Mouse (Mus musculus): ENCODE measurements at regions not wholly inside any gene's neighbourhood (a gene's known extent, or its start where the extent isn't known, plus 50 kb on each side); places are given as distances from the start of the nearest gene placed in this dataset.

DNA sequence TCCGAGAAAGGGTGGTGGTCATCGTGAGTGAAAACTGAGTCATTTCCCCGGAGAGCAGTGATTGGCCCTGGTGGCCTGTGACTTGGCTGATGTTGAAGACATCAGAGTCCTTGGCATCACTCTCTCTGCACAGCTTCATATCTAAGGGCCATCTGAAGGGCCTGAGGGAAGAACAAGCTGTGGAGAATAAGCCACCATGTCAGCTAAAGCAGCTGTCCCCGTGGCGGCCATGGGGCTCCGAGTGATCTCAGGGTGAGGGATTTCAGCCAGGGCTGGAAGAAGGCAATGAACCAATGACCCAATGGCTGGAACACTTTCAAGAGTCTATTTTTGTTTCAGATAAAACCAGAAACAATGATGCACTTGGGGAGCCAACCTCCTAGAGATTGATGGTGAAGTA lies 62.2 kb downstream of the Ttc32 start:
- no peak for DNase-seq

DNA sequence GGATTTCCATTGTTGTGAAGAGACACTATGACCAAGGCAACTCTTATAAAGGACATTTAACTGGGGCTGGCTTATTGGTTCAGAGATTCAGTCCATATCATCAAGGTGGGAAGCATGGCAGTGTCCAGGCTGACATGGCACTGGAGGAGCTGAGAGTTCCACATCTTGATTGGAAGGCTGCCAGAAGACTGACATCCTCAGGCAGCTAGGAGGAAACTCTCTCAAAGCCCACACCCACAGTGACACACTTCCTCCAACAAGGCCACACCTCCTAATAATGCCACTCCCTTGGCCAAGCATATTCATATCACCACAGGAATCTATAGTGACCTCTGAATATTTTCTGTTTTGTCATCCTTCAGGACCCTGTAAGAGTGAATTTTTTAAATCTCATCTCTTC lies 65.3 kb downstream of the Ttc32 start:
- no peak for DNase-seq

DNA sequence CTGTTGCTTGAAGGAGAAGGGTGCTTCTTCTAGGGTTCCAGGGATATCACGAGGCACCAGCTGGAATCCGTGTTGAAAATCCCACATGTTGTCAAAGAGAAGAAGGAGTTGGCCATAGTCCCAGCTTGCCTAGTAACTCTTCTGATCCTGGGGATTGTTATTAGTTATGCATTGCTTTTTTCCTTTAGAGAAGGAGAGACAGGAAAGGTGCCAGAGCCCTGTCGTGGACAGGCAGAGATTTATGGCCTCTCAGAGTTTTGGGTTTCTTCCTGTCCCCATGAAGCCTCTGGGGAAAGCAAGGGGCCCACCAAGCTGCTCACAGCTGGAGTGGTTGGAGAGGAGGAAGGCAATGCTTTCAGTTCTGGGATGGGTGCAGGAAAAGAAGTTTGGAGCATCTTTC lies 76.6 kb downstream of the Ttc32 start:
- DNase-seq = no peak

DNA sequence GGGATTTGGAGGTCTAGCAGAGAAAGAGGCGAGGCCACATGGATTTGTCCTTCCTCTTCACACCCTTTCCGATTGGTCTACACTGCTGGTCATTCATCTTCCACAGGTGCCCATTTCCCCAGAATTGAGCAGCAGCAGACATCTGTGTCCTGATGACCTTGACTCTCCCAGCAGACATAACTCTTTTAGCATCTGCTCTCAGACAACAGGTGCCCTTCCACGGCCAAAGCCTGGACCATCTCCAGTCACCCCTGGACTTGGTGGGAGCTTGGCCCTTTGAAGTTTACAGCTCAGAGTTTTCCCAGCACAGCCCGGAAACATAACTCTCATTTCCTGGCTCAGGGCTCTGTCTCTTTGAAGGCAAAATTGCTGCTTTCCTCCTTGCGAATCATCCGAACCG lies 80.0 kb downstream of the Ttc32 start:
- DNase-seq = no peak

DNA sequence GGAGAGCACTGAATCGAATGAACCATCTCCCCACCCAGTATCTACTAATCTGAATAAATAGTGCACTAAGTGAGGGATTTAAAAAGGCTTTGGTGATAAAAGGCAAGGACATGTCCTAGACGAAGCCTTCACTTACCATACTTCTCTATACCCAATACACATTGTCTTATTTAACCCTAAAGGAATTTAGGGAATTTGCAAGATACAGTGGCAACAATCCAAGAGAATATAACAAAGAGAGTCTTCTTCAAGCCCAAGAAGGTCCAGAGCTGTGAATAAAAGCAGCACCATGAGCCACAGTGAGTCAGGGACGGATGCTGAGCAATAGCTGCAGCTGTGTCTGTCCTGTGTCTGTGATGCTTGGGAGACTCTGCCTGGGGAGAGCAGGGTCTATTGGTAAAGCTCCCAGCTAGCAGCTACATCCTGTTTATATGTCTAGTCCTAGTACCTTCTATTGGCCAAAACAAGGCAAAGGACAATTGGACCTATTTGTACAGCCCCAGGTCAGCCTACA lies 82.4 kb downstream of the Ttc32 start:
- no peak for DNase-seq

DNA sequence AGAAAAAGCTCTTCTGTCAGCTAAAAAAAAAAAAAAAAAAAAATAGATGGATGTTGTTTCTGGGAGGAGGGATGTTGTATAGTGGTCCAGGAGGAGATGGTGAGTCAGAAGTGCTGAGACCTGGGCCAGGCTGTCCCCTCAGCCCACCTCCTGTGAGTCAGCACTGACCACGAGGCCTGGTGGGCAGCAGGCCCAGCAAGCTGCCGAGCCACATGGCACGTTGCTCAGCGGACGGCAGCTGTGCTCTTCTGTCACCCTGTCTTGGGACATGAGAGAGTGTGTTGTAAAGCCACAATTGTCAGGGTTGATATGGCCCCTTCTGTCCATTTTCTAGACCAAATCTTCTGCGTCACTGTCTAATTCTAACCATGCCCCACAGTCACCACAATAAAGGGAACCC lies 83.9 kb downstream of the Ttc32 start:
- DNase-seq = peak; percentile 34

DNA sequence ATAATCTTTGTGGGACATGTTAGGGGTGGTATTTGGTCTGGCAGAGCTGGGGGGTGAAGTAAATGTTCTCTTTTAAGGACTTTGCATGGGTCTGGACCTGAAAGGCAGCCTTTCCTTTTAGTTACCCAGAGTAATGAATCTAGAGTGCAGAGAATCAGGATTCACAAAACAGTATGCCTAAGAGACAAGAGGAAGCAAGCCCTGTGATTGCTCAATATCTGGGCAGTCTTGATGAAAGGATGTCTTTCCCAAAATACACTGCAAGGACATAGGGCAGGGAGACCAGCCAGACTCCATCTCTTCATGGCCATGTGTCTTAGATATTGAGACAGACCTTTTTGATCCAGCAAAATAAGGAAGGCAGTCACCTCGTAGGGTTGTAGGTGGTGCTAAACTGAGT lies 84.3 kb downstream of the Ttc32 start:
- no peak for DNase-seq

DNA sequence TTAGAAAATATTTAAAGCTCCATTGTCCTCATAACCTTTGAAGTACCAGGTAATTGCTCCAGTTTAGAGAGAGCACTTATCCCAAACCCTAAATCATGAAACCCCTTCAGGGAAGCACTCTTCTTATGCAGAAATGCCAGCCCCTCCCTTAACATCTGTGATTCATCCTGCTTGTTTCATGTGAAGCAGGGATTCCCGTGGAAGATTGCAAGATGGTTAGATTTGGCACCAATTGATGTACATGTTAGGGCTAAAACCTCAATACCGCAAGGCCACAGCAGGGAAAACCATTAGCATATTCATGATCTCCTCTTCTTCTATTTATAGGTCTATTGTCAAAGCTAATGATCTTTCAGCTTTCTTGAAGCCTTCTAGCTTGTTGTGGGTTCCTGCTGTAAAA lies 88.8 kb downstream of the Ttc32 start:
- no peak for DNase-seq

DNA sequence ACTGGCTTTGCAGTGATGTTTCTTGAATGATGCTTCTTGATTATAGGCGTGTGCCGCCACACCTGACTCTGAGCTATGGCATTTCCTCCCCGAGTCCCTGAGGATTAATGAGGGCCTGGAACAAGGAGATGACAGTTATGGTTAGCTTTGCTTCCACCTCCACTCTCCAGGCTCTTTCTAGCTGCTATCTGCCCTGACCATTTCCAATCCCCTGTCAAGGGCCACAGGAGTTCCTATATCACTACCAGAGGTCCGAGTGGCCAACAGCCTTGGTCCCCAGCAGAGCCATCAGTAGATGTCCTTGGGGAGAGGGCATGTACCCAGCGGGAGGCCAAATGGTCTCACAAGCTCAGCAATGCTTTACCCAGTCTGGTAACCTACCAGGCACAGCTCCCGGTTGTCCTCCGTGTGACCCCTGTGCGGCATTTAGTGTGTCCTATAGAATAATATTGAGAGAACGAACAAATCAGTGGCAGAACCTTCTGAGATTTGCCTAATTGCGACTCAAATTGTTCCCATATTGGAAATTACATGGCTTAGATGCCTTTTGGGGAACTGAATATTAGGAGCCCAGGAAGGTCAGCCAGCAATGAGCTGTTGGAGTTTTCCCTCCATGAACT lies 98.2 kb downstream of the Ttc32 start:
- peak; percentile 38 for DNase-seq

DNA sequence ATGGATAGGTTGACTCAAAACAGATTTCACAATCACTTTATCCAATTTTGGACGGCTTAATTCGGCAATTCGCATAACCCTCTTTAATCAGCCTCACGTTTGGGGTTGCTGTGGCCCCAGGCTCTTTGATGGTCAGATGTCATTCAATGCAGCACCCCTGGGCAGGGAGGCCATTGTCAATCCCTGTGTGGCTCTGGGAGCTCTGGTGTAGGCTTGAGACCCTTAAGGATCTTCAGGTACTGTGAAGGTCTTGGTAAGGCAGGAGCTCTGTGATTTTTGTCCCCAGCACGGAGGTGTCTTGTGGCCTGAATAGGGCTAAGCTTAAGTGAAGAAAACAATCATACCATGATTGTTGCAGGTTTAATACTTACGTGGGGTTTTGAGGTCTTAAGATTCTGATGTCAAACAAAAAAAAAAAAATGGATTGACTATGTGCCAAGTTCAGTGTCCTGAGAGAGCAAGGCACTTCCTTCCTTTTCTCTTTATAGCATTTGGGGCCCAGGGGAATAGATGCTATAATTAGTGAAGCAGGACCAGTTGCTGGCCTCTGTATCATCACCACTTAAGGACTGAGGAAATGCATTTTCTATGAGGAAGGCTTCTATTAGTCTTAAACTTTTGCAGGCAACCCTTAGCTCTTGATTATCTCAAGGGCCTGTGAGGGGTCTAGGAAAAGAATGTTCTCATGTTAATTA lies 98.9 kb downstream of the Ttc32 start:
- DNase-seq = peak; percentile 16

DNA sequence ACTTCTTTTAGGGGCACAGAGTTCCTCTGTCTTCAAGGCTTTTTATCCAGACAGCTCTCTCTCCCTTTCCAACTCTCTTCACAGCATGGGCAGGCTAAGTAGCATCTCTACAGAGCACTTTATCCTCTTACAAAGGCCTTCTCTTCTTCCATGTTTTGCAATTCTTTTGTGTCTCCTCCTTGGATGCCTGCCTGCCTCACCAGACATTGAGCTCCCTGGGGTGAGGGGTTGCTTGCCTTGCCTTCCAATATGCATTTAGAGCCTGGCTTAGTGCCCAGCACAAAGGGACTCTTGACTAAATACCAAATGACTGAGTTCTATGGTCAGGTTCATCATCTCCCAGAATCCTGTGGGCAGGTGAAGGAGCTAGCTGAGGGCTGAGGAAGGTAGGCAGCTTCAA lies 102.8 kb downstream of the Ttc32 start:
- no peak for DNase-seq

DNA sequence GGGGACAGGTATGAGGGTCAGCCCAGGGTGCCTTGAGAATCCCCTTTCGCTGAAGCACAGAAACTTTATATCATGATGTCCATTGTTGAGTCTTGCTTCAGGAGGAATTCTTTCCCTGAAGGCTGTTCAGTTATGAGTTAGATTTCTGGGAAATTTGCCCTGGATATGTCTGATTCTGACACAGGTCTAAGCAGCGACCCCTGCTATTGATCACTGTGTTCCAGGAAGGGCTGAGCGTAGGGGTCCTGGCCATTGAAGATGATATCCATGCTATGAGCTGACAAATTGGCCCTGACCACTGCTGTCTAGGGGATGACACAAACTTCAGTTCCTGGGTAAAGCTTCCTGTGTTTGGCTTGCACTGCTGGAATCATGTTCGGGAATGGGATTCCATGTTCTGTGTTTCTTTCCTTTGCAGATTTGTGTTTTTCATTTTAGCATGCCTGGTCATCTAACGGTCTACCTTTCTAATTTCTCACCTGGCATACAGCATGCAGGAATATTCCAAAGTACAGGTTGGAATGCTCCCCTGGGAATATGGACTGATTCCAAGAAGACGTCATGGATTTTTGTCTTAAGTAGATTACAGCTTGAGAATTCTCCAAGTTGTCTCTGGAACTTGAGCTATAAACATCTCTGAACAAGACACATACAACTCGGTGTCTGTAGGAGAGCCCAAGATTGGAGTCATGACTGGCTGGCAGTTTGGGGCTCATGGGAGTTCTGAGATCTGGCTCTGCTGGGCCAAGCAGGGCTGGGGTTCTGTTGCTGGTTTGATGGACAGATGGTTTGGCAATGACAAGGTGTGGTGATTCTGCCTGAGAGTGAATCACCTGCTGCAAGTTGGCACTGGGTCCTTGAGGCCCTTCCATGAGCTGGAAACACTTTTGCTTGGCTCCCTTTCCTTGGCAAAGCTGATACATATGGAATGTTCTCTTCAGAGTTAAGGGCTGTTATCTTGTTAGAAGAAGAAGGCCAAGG lies 104.4 kb downstream of the Ttc32 start:
- no peak for DNase-seq

DNA sequence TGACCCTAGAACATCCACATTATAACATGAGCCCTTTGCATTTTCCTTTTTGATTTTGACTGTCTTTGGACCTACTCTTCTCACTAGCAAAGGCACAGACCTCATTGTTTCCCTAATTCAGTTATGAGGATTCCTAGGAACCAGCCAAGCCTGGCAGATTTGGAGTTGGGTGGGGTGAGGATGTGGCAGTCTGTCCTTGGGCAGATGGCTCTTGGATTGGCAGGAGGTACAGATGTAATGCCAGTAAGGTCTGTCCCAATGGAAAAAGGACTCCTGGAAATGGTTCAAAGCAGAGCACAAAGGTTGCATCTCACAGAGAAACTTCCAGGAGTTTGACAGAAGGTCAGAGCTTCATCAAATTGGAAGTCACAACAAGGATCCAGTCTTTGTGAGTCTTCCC lies 121.2 kb downstream of the Ttc32 start:
- no peak for DNase-seq

DNA sequence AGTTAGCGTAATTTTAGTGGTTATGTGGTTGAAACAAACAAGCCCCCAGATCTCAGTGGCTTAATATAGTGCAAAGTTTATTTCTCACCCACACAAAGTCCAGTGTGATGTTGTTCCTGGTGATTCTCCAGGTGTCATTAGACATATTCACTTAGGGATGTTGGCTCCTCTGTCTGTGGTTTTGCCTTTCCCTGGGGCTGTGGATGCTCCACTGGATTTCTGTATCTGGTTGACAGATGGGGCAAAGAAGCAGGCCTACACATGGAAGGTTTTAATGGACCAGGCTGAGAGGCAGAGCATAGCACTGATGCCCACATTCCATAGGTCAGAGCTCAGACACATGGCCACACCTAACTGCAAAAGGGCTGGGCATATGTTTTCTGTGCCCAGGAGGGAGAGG lies 121.6 kb downstream of the Ttc32 start:
- DNase-seq = no peak

DNA sequence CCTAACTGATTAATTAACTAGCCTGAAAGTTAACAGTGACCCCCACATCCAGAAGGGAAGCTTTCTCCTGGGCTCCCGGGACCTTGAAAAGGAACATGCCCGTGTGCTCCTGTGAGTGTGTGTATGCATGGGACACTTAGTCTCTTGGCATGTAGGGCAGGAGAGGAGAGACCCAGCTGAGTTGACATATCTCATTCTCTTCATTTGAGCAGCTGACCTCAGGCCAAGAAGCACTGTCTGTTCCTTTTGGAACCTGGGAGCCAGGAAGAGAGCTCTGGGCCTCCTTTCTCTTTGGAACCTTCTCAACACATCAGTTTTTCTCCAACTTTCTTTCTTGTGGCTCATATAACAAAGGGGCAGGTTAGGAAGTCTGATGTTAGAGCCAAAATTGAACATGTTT lies 124.7 kb downstream of the Ttc32 start:
- no peak for DNase-seq

DNA sequence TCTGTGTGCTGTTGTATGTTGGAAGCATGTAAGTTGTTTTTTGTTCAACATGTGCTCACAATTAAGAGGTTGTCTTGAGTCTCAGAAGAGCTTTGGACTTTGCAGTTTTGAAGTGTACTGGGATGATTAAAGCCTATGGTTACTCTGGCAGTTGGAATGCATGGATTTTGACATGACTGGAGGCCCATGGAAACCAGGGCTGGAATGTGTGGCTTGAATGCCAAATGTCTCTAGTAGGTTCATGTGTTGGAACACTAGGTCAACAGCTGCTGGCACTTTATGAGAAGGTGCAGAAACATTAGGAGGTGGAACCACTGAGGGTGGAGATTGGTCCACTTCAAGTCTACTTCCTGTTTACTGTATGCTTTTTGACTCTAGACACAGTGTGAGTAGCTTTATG lies 127.0 kb downstream of the Ttc32 start:
- no peak for DNase-seq

DNA sequence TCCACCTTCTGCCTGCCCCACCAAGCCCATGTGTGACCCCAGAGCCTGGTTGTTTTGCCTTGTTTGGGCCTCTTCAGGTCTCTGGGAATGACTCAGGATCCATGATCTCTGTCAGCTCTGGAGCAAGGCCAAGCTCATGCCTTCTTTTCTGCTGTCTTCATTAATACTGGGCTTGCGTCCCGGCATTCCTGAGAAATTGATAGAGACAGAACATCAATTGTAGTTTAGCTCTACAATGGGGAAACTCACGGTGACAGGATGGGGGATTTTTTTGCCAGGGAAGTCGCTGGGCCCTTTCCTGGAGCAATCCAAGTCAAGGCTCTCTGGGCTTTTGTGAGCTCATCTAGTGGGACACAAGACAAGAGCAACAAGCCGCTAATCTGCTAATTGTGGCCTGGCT lies 129.0 kb downstream of the Ttc32 start:
- no peak for DNase-seq

DNA sequence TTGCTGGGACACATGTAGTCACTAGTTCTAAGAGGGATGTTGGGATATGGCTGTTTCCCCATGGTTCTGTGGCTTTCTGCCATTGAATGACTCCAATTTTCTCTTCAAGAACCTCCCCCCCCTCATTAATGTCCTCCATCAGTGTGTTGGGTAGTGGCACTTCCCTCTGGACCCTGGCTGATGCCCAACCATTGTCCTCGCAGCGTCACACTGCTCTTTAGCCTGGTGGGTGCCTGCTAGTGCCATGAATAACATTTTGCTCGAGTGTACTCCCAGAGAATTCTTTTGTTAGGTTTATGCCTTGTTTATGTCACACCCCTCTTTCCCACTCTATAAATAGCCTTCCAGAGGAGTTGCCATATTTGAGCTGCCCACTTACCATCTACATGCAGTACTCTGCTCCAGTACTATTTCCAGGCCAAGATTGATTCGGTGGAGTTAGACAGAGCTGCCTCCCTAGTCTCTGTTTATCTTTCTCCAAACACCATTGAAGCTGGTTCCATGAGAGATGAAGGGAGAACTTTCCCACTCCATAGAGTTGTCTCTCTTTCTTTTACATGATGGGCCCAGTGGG lies 135.7 kb downstream of the Ttc32 start:
- DNase-seq = no peak

DNA sequence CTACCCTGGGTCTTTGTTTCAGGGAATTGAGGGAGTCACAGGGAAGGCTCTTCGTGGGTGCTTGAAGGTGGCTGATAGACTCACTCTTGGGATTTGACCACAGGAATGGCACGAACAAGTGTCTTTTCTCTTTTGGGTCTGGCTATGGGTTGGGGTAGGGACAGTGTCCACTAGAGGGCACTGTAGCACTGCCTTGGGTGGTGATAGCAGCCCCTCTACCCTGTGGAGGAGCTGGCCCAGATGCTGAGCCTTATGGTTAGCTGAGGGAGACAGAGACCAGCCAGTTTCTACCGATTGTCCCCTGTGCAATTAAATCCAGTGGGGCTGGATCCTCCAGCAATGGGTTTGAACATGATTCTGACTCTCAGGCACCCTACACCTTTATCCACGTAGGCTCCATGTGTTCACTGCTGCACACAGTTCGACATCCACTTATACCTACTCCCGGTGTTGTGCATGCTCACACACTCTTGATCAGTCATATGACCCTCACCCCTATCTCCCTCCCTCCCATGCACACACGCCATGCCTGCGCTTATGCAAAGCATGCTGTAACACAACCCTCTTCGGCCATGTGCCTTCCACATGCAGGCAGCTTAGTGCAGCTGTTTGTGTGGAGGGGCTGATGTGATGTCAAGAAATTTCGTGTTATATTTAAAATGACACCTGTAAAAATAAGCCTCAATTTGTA lies 136.6 kb downstream of the Ttc32 start:
- DNase-seq = peak; percentile 60

DNA sequence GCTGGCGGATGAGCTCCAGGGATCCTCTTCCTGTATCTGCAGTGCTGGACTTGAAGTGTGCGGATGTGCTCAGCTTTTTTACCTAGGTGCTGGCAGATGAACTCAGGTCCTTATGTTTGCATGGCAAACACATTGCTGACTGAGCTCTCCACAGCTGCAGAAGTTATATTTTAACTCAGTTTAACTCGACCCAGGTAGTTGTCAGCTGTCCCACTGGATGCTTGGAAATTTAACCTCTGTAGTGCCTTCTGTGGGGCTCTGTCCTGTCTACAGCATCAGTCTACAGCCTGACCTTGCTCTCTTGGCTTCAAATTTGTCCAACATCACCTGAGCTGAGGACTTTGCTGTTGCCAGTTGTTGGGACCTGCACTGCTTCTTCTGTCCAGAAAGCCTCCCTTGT lies 139.2 kb downstream of the Ttc32 start:
- no peak for DNase-seq

DNA sequence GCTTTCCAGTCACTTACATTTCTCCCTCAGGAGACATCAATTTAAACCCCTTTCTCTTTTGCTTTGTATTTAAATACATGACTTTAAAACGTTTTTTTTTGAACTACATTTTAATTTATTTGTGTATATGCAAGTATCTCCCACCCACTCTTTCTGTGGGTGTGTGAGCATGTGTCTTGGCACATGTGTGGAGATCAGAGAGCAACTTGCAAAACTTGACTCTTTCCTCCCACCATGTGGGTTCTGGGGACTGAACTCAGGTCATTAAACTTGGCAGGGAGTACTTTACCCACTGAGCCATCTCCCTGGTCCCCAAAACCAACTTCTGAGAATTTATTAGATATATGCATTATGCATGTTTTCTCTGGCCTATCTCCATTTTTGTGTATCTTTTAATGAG lies 143.9 kb downstream of the Ttc32 start:
- no peak for DNase-seq

DNA sequence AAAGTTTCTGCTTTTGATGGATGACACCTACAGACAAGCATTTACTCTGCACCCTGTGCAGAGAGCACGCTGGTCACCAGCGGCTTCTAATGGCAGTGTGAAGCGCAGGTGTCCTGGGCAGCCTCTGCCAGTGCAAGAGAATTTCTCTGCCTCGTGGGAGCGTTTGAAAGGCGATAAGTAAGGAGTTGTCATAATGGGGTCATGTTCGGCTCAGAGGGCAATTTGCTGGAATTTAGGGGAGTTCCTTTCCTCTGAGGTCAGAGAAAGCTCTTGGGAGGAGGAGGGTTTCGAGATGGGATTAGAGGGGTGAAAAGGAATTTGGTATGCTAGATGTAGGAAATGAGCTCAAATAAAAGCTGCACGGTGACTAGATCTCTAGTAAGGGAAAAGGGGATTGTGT lies 144.5 kb downstream of the Ttc32 start:
- no peak for DNase-seq

Data from adrenal gland, postnatal 10 days (tissue).